In the genomic region with DNA sequence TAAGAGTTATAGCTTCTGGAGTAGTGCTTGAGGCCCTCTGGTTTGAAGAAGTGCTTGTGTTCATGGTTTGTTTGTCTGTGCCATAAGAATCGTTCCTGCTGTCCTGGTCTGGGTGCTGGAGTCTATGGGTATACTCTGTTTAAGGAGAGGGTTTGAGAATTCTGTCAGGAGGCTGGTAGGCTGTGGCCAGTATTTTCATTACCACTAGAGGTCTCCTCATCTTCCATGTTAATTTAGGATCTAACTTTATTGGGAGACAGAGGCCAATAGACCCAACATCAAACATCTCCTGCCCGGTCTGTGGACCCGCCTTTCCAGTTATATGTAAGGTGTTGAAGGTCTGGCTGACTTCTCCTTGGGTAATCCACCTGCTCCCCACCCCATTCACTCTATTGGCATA, we compare ENCODE assay signal across 14 mouse cellular contexts. TPM values are rescaled to one million over a fixed set of nuclear protein-coding genes. Genes with fewer than 3 reads are reported as not detected.
DNase-seq lines count a peak whose midpoint lies in the region; ATAC-seq and TF ChIP-seq lines count a peak whose summit lies in the region.
"Had no signal": no experiment of that assay in that cellular context is flagged by ENCODE, and none has a peak within 500 bp of the region (broad histone marks: within the 10 kb centered on the region; RNA-seq: fewer than 3 reads in every experiment).

No protein-coding gene starts in this region.

- DNase-seq in hindbrain, postnatal 0 days (ENCODE audit: low spot score), result no peak
- DNase-seq in hindbrain, embryonic 10.5 days (ENCODE audit: low spot score), result no peak
- DNase-seq in lung, embryonic 14.5 days, result peak; percentile 56
- no peak for DNase-seq in lung, postnatal 4 days
- peak; percentile 36 for DNase-seq in R1 (ENCODE audit: low read depth, low spot score)
- DNase-seq in retina, embryonic 14.5 days (ENCODE audit: low spot score), result peak; percentile 46
- DNase-seq: gastrocnemius, postnatal 25 days; right cerebral cortex, postnatal 4 days had no signal

- no peak overlapping the region for H3K9ac ChIP-seq in hindbrain, postnatal 0 days (replicated peaks; ENCODE audit: low read length)
- H3K9ac ChIP-seq in lung, embryonic 14.5 days, result no peak overlapping the region
- no peak overlapping the region for H3K9ac ChIP-seq in forebrain, embryonic 12.5 days
- H3K9ac ChIP-seq: heart, embryonic 15.5 days; stomach, embryonic 15.5 days had no signal

- no peak for ATAC-seq in hindbrain, postnatal 0 days
- ATAC-seq in lung, embryonic 14.5 days (ENCODE audit: insufficient read depth), result no peak
- ATAC-seq in forebrain, embryonic 12.5 days (ENCODE audit: low FRiP score), result no peak
- ATAC-seq: hindbrain, embryonic 16.5 days had no signal

- WGBS in hindbrain, postnatal 0 days, result 64% methylated on average over 3 of the region's 3 CpGs
- 52% methylated on average over 3 of the region's 3 CpGs for WGBS in hindbrain, embryonic 10.5 days
- 30% methylated on average over 3 of the region's 3 CpGs for WGBS in lung, embryonic 14.5 days
- 53% methylated on average over 3 of the region's 3 CpGs for WGBS in forebrain, embryonic 12.5 days

- no peak overlapping the region for H3K4me3 ChIP-seq in hindbrain, postnatal 0 days (ENCODE audit: low read length)
- no peak overlapping the region for H3K4me3 ChIP-seq in hindbrain, embryonic 10.5 days
- H3K4me3 ChIP-seq in lung, embryonic 14.5 days (ENCODE audit: low read depth, low read length), result no peak overlapping the region
- no peak overlapping the region for H3K4me3 ChIP-seq in forebrain, embryonic 12.5 days (replicated peaks)
- H3K4me3 ChIP-seq: heart, embryonic 15.5 days; stomach, embryonic 15.5 days had no signal

- peak; percentile 48 for TF ChIP-seq CTCF in hindbrain, postnatal 0 days (IDR thresholded peaks at IDR 0.05; ENCODE audit: low read depth)
- peak; percentile 45 for TF ChIP-seq CTCF in lung, embryonic 14.5 days (IDR thresholded peaks at IDR 0.05; ENCODE audit: low read depth)

- H3K4me1 ChIP-seq in hindbrain, postnatal 0 days (ENCODE audit: insufficient read depth, low read length), result no peaks in the 10 kb centered on the region
- no peaks in the 10 kb centered on the region for H3K4me1 ChIP-seq in hindbrain, embryonic 10.5 days (replicated peaks)
- H3K4me1 ChIP-seq in lung, embryonic 14.5 days (ENCODE audit: insufficient read depth), result no peaks in the 10 kb centered on the region
- H3K4me1 ChIP-seq in forebrain, embryonic 12.5 days, result no peaks in the 10 kb centered on the region

- H3K27me3 ChIP-seq in hindbrain, postnatal 0 days (ENCODE audit: insufficient read depth, low read length), result no peaks in the 10 kb centered on the region
- H3K27me3 ChIP-seq in hindbrain, embryonic 10.5 days (ENCODE audit: insufficient read depth, poor library complexity, severe bottlenecking), result peaks cover 3% of the 10 kb centered on the region; the same call in 1 of the 2 replicates
- no peaks in the 10 kb centered on the region for H3K27me3 ChIP-seq in lung, embryonic 14.5 days (ENCODE audit: insufficient read depth, low read length)
- H3K27me3 ChIP-seq in forebrain, embryonic 12.5 days, result no peaks in the 10 kb centered on the region
- H3K27me3 ChIP-seq: heart, embryonic 15.5 days; stomach, embryonic 15.5 days had no signal

- no peaks in the 10 kb centered on the region for H3K9me3 ChIP-seq in hindbrain, postnatal 0 days (ENCODE audit: low read length)
- no peaks in the 10 kb centered on the region for H3K9me3 ChIP-seq in hindbrain, embryonic 10.5 days
- no peaks in the 10 kb centered on the region for H3K9me3 ChIP-seq in lung, embryonic 14.5 days (ENCODE audit: low read depth, low read length)
- H3K9me3 ChIP-seq in forebrain, embryonic 12.5 days, result no peaks in the 10 kb centered on the region
- H3K9me3 ChIP-seq: G1E; heart, embryonic 15.5 days; stomach, embryonic 15.5 days had no signal

- no peak overlapping the region for H3K4me2 ChIP-seq in hindbrain, postnatal 0 days (ENCODE audit: low read depth, low read length)
- no peak overlapping the region for H3K4me2 ChIP-seq in lung, embryonic 14.5 days
- H3K4me2 ChIP-seq in forebrain, embryonic 12.5 days, result no peak overlapping the region
- H3K4me2 ChIP-seq: heart, embryonic 15.5 days; stomach, embryonic 15.5 days had no signal

- H3K27ac ChIP-seq in hindbrain, postnatal 0 days, result no peak overlapping the region
- H3K27ac ChIP-seq in hindbrain, embryonic 10.5 days, result no peak overlapping the region
- no peak overlapping the region for H3K27ac ChIP-seq in lung, embryonic 14.5 days (ENCODE audit: low read depth)
- no peak overlapping the region for H3K27ac ChIP-seq in forebrain, embryonic 12.5 days
- H3K27ac ChIP-seq: heart, embryonic 15.5 days; macrophage; stomach, embryonic 15.5 days had no signal

- H3K36me3 ChIP-seq in hindbrain, postnatal 0 days (ENCODE audit: insufficient read depth, low read length), result no peaks in the 10 kb centered on the region
- H3K36me3 ChIP-seq in hindbrain, embryonic 10.5 days, result no peaks in the 10 kb centered on the region
- no peaks in the 10 kb centered on the region for H3K36me3 ChIP-seq in lung, embryonic 14.5 days (ENCODE audit: insufficient read depth)
- no peaks in the 10 kb centered on the region for H3K36me3 ChIP-seq in forebrain, embryonic 12.5 days (replicated peaks)
- H3K36me3 ChIP-seq: G1E; heart, embryonic 15.5 days; stomach, embryonic 15.5 days had no signal

RNA-seq across cellular contexts. Expression of a gene that starts 7.4 kb away (rescaled TPM):
- total RNA-seq in hindbrain, postnatal 0 days (2014; rRNA removed), result 21.3 and 26.3 TPM in 2 replicates
- polyA plus RNA-seq in hindbrain, postnatal 0 days (2015; fragmentation: Nextera tagmentation; extraction: Ambion mirVana), result 9.2 and 9.9 TPM in 2 replicates
- polyA plus RNA-seq in hindbrain, embryonic 10.5 days (2016; fragmentation: Nextera tagmentation; extraction: Ambion mirVana), result 15.6 and 15.9 TPM in 2 replicates
- 20.5 and 21.2 TPM in 2 replicates for polyA plus RNA-seq in lung, embryonic 14.5 days (2014; fragmentation: Nextera tagmentation; extraction: Ambion mirVana)
- polyA plus RNA-seq in forebrain, embryonic 12.5 days (2016; fragmentation: Nextera tagmentation; extraction: Ambion mirVana), result 19.5 and 21.2 TPM in 2 replicates

RNA-seq across cellular contexts. Expression of a gene that starts 22.4 kb away (rescaled TPM):
- total RNA-seq in hindbrain, postnatal 0 days (2014; rRNA removed), result 18.6 and 23.7 TPM in 2 replicates
- 1.8 and 2.0 TPM in 2 replicates for polyA plus RNA-seq in hindbrain, postnatal 0 days (2015; fragmentation: Nextera tagmentation; extraction: Ambion mirVana)
- polyA plus RNA-seq in hindbrain, embryonic 10.5 days (2016; fragmentation: Nextera tagmentation; extraction: Ambion mirVana), result 1.5 and 2.4 TPM in 2 replicates
- polyA plus RNA-seq in lung, embryonic 14.5 days (2014; fragmentation: Nextera tagmentation; extraction: Ambion mirVana), result 0.04 and 0.11 TPM in 2 replicates
- 6.2 and 7.8 TPM in 2 replicates for polyA plus RNA-seq in forebrain, embryonic 12.5 days (2016; fragmentation: Nextera tagmentation; extraction: Ambion mirVana)
- total RNA-seq: gastrocnemius, postnatal 25 days had no signal
- polyA plus RNA-seq: G1E; heart, embryonic 15.5 days; macrophage had no signal

Comparison
In these comparisons a context has a peak if more than half of its experiments do, and no peak if none do; other contexts are left out.
1. DNase-seq: peak in lung, embryonic 14.5 days (single experiment), R1 (single experiment) and retina, embryonic 14.5 days (single experiment); none in hindbrain, postnatal 0 days (single experiment), hindbrain, embryonic 10.5 days (single experiment) and lung, postnatal 4 days (0 of 2).